Comparison of ENCODE assay signal across 17 mouse cellular contexts in the genomic region with DNA sequence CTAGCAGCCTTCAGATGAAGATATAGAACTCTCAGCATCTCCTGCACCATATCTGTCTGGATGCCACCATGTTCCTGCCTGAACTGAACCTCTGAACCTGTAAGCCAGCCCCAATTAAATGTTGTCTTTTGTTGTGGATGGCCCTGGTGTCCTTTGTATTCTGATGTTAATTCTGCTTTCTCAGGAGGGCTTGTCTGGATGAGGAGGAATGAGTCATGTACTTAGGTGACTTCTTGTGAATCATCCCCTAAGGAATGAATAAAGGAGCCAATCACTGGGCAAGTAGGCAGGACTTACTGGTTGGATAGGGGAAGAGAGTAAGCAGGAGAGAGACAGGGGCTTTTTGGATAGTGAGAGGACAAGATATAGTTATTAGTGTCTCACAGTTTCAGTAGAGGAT.
"Had no signal": no experiment of that assay in that cellular context is flagged by ENCODE, and none has a peak within 500 bp of the region (broad histone marks: within the 10 kb centered on the region; RNA-seq: fewer than 3 reads in every experiment).

No protein-coding gene starts in this region.

- H3K4me3 ChIP-seq: midbrain, embryonic 10.5 days; midbrain, embryonic 12.5 days; myocyte; neural tube, embryonic 13.5 days; neural tube, embryonic 15.5 days; stomach, embryonic 15.5 days had no signal

- H3K4me1 ChIP-seq: midbrain, embryonic 10.5 days; midbrain, embryonic 12.5 days; neural tube, embryonic 13.5 days; neural tube, embryonic 15.5 days; stomach, embryonic 15.5 days had no signal

- H3K9ac ChIP-seq: lung, embryonic 14.5 days; midbrain, embryonic 12.5 days; neural tube, embryonic 13.5 days; neural tube, embryonic 15.5 days; stomach, embryonic 15.5 days had no signal

- H3K27ac ChIP-seq: midbrain, embryonic 10.5 days; midbrain, embryonic 12.5 days; neural tube, embryonic 13.5 days; neural tube, embryonic 15.5 days; stomach, embryonic 15.5 days; stomach, postnatal 0 days had no signal

- H3K9me3 ChIP-seq: midbrain, embryonic 12.5 days; stomach, embryonic 15.5 days had no signal

- H3K36me3 ChIP-seq: midbrain, embryonic 10.5 days; midbrain, embryonic 12.5 days; neural tube, embryonic 13.5 days; neural tube, embryonic 15.5 days; stomach, embryonic 15.5 days had no signal

- DNase-seq: lung, adult 18-20 months; lung, embryonic 14.5 days; lung, postnatal 10 days; lung, postnatal 4 days; midbrain, embryonic 14.5 days; retina, postnatal 1 day; right cerebral cortex, adult 18-20 months; thymus, adult 2 months; thymus, postnatal 25 days; thymus, postnatal 4 days had no signal
